Mouse (Mus musculus): ENCODE measurements around the gene B3galnt1. TPM values are rescaled to one million over a fixed set of nuclear protein-coding genes. Genes with fewer than 3 reads are reported as not detected.

The B3galnt1 gene
- total and polyA plus RNA-seq, 3 experiments, result 0.08 TPM; not detected in 2

DNA sequence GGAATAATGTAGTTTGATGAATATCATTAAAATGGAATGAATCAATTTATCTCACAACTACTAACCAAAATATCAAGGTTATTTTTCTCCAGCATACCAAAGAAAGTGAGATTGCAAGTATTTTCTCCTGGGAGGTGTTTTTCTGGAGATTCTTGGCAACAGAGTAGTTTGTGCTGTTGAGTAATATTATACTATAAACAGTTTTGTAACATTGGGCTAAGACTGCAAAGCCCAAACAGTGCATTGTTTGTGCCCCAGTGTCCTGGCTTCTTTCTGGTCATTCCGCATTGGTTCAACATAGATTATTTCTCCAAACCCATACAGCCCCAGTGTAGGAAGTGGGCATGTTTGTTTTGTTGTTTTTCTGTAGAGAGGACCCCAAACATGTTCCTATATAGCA lies 55.0 kb downstream of the B3galnt1 start:
- in situ Hi-C loops (cut with MboI; ENCODE audit: low pct_ligation_motif_present, low pct_unique_long_range_greater_than_20kb, low sequenced_read_pairs), result no loop called here
- H3K79me2 ChIP-seq (replicated peaks; ENCODE audit: control insufficient read depth, extremely low read depth, insufficient read depth, poor library complexity, severe bottlenecking), result no peaks in the 10 kb centered on the region
- DNase-seq (ENCODE audit: extremely low read depth), result no peak
- H3K27me3 ChIP-seq (replicated peaks), result no peaks in the 10 kb centered on the region
- TF ChIP-seq CHD2 (IDR thresholded peaks at IDR 0.05; ENCODE audit: low read length) (no peak), USF2 (conservative IDR thresholded peaks at IDR 0.05; ENCODE audit: low read depth, low read length) (no peak), BHLHE40 (IDR thresholded peaks at IDR 0.05; ENCODE audit: low read depth, low read length) (no peak), POLR2AphosphoS2 (IDR thresholded peaks at IDR 0.05; ENCODE audit: low read depth, low read length) (no peak), ZKSCAN1 (IDR thresholded peaks at IDR 0.05; ENCODE audit: borderline replicate concordance, low read depth, low read length) (no peak), IRF4 (IDR thresholded peaks at IDR 0.05; ENCODE audit: low read depth, low read length) (no peak), E2F4 (IDR thresholded peaks at IDR 0.05; ENCODE audit: insufficient replicate concordance, low read depth, low read length) (no peak), JUND (conservative IDR thresholded peaks at IDR 0.05; ENCODE audit: low read depth, low read length) (no peak), ZNF384 (IDR thresholded peaks at IDR 0.05; ENCODE audit: low read depth, low read length) (no peak), MAFK (IDR thresholded peaks at IDR 0.05; ENCODE audit: insufficient replicate concordance, low read length) (no peak), EP300 (IDR thresholded peaks at IDR 0.05; ENCODE audit: low read length) (no peak), CHD1 (IDR thresholded peaks at IDR 0.05; ENCODE audit: low read depth, low read length) (no peak), TCF12 (IDR thresholded peaks at IDR 0.05; ENCODE audit: low read depth, low read length) (no peak), ZMIZ1 (IDR thresholded peaks at IDR 0.05; ENCODE audit: low read depth, low read length) (no peak)
- H3K4me1 ChIP-seq (ENCODE audit: control insufficient read depth in 1 of 2, insufficient read depth in 2 of 2), result peaks cover 0 to 6% of the 10 kb centered on the region in 2 experiments; a peak in 2 of 4 replicates
- H3K9me3 ChIP-seq (replicated peaks; ENCODE audit: low read length), result no peaks in the 10 kb centered on the region
- H3K9ac ChIP-seq (ENCODE audit: insufficient read depth, low read depth), result no peak overlapping the region
- dilution Hi-C loops (cut with MboI; ENCODE audit: extremely low pct_ligation_motif_present, extremely low pct_unique_long_range_greater_than_20kb, low sequenced_read_pairs), result no loop called here
- no peak overlapping the region for H3K4me3 ChIP-seq (replicated peaks in 1 of 3; ENCODE audit: low read depth in 2 of 3, low read length in 2 of 3, poor library complexity in 1 of 3)
- H3K27ac ChIP-seq (ENCODE audit: insufficient read depth, low read depth), result no peak overlapping the region
- H3K4me2 ChIP-seq (ENCODE audit: insufficient read depth, low read depth, poor library complexity, severe bottlenecking), result no peak overlapping the region
- no peaks in the 10 kb centered on the region for H3K36me3 ChIP-seq (replicated peaks in 1 of 2; ENCODE audit: control insufficient read depth in 1 of 2, insufficient read depth in 1 of 2, low read length in 1 of 2)

- Histone ChIP-seq H3K4me2 (ENCODE audit: insufficient read depth, low read depth, poor library complexity, severe bottlenecking) (no peak overlapping the region), H3K4me1 (ENCODE audit: control insufficient read depth in 1 of 2, insufficient read depth in 2 of 2) (peaks cover 0 to 6% of the 10 kb centered on the region in 2 experiments; a peak in 2 of 4 replicates), H3K27ac (ENCODE audit: insufficient read depth, low read depth) (no peak overlapping the region), H3K27me3 (replicated peaks) (no peaks in the 10 kb centered on the region), H3K9me3 (replicated peaks; ENCODE audit: low read length) (no peaks in the 10 kb centered on the region), H3K36me3 (replicated peaks in 1 of 2; ENCODE audit: control insufficient read depth in 1 of 2, insufficient read depth in 1 of 2, low read length in 1 of 2) (no peaks in the 10 kb centered on the region), H3K79me2 (replicated peaks; ENCODE audit: control insufficient read depth, extremely low read depth, insufficient read depth, poor library complexity, severe bottlenecking) (no peaks in the 10 kb centered on the region), H3K4me3 (replicated peaks in 1 of 3; ENCODE audit: low read depth in 2 of 3, low read length in 2 of 3, poor library complexity in 1 of 3) (no peak overlapping the region), H3K9ac (ENCODE audit: insufficient read depth, low read depth) (no peak overlapping the region)
- in situ Hi-C loops (cut with MboI; ENCODE audit: low pct_ligation_motif_present, low pct_unique_long_range_greater_than_20kb, low sequenced_read_pairs) (no loop called here), dilution Hi-C loops (cut with MboI; ENCODE audit: extremely low pct_ligation_motif_present, extremely low pct_unique_long_range_greater_than_20kb, low sequenced_read_pairs) (no loop called here)
- no peak for DNase-seq (ENCODE audit: extremely low read depth)
- TF ChIP-seq CTCF (conservative IDR thresholded peaks at IDR 0.05 in 1 of 2, IDR thresholded peaks at IDR 0.05 in 1 of 2; ENCODE audit: low read depth in 2 of 2, low read length in 2 of 2) (no peak), RCOR1 (conservative IDR thresholded peaks at IDR 0.05; ENCODE audit: low read depth, low read length) (no peak), CHD2 (IDR thresholded peaks at IDR 0.05; ENCODE audit: low read length) (no peak), NELFE (IDR thresholded peaks at IDR 0.05; ENCODE audit: low read depth, low read length) (no peak), ZMIZ1 (IDR thresholded peaks at IDR 0.05; ENCODE audit: low read depth, low read length) (no peak), MEF2A (IDR thresholded peaks at IDR 0.05; ENCODE audit: borderline replicate concordance, low read depth, low read length) (no peak), SIN3A (IDR thresholded peaks at IDR 0.05; ENCODE audit: low read length) (no peak), SMC3 (IDR thresholded peaks at IDR 0.05; ENCODE audit: low read depth, low read length) (no peak), MYC (IDR thresholded peaks at IDR 0.05; ENCODE audit: low read depth, low read length) (no peak), JUN (IDR thresholded peaks at IDR 0.05; ENCODE audit: insufficient read depth, low read depth, low read length) (no peak), CHD1 (IDR thresholded peaks at IDR 0.05; ENCODE audit: low read depth, low read length) (no peak), E2F4 (IDR thresholded peaks at IDR 0.05; ENCODE audit: insufficient replicate concordance, low read depth, low read length) (no peak), MAFK (IDR thresholded peaks at IDR 0.05; ENCODE audit: insufficient replicate concordance, low read length) (no peak), PAX5 (IDR thresholded peaks at IDR 0.05; ENCODE audit: low read length) (no peak), ZC3H11A (IDR thresholded peaks at IDR 0.05; ENCODE audit: low read depth, low read length) (no peak), MAZ (IDR thresholded peaks at IDR 0.05; ENCODE audit: low read depth, low read length) (no peak), RAD21 (IDR thresholded peaks at IDR 0.05; ENCODE audit: low read depth, low read length) (no peak), USF2 (conservative IDR thresholded peaks at IDR 0.05; ENCODE audit: low read depth, low read length) (no peak)
These were observed 55.8 kb downstream of the B3galnt1 start for GRCm38 (mm10) chr3:69542962-69543361.
